Mouse (Mus musculus): ENCODE data around the gene Letm1.

Letm1 gene

DNA sequence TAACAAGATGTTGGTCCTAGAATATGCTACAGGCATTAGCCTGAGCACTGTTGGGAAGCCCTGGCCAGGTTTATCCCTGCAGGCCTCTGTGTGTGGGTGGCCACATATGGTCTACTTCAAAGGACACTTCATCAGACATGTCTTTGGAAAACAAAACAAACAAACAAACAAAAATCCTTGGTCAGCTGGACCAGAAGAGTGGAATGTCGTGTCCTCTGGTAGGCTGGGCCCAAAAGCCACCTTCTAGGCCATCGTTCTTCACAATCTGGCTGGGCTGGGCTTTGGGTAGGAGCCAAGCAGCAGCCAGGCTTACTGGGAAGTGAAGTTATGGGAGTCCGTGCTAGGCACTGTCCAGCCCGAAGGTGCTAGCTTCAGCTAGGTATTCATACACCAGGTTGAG, 75.5 kb downstream of the Letm1 start:
- DNase-seq (ENCODE audit: inconsistent ontology term) = no peak

- DNase-seq (ENCODE audit: inconsistent ontology term) = no peak
Observed at GRCm38 (mm10) chr5:33706350-33706629, 76.3 kb downstream of the Letm1 start.

DNA sequence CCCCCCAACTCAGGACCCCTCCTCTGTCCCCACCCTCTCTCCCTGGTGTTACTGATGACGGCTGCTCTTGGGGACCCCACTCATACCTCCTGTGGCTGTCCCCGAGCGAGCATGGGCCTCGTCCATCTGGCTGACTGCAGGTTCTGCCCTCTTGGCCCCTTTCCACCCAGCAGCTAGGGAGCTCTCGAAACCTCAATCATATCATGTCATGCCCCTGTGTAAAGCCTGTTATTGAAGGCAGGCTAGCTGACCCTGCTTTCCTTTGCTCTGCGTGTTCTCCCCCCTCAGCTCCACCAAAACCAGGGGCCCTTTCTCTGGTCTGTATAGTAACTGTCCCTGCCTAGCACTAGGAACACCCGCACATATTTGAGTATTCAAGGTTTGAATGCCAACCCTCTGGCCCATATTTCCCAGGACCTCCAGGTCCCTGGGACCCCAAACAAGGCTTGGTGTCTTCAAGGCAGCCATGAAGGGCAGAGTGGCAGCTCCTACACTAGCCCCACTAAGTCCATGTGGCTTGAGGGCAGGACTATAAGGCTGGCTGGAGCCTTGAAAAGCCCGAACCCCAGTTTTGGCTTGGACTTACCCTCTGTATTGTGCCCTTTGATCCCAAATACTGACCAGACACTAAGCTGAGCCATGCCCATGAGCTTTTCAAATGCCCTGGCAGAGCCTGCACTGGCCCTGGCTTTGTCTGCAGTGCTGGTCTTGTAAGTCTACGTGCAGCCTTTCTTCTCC, 76.8 kb downstream of the Letm1 start:
- no peak for DNase-seq (ENCODE audit: inconsistent ontology term)

- peak; percentile 96 for DNase-seq (ENCODE audit: inconsistent ontology term)
Observed at GRCm38 (mm10) chr5:33704945-33705611, 77.5 kb downstream of the Letm1 start.

GRCm38 (mm10) chr5:33703999-33704398, 78.6 kb downstream of the Letm1 start:
- DNase-seq (ENCODE audit: inconsistent ontology term) = no peak

DNA sequence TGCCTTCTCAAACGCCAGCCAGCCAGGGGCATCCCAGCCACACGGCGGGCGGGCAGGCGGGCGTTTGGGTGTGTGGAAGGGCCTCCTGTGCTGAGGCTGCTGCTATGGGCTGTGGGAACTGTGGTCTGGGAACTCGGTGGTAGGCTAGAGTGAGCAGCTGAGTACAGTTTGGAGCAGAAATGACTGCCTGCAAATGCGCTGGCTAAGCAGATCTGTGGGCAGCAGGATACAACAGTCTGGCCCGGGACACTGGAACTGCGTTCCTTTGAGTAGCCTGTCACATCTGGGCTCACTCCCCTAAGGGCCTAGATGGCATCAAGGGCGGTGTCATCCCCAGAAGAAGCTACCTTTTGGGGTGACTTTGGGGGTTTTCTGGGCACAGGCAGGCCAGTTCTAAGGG, 80.8 kb downstream of the Letm1 start:
- no peak for DNase-seq (ENCODE audit: inconsistent ontology term)

DNA sequence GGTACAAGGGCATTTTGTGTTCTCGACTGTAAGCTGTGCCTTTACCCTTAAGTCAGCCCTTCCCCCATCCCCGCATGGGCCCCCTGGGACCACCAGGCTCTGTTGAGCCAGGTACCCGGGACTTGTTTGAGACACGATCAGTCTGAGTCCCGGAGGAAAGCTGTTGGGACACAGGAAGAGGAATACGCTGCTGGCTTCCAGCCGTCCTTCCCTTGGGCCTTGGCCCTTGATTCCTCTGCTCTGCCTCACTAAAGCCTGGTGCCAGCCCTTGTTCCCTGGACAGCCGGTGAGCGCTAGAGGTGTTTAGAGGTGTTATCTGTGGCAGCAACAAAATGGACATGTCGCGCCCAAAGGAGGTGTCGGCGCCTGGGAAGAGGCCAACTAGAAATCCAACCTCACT, 82.6 kb downstream of the Letm1 start:
- DNase-seq (ENCODE audit: inconsistent ontology term) = no peak

DNA sequence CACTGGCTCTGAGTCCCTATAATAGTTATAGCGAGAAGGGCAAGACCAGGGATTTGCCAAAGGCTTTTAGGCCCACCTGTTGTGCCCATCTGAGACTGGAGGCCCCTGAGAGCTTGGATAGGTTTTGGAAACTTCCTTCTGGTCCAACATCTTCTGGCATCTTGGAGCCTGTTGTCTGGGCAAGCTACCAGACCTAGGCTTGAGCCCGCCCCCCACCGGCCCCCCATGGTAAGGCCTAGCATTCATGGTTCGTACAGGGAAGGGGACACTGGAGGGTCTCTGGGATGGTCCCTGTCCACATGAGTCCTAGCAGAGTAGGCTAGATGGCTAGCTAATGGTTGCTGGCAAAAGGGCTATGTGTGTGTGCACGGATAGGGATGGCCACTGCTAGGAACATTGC, 83.9 kb downstream of the Letm1 start:
- DNase-seq (ENCODE audit: inconsistent ontology term) = no peak

DNA sequence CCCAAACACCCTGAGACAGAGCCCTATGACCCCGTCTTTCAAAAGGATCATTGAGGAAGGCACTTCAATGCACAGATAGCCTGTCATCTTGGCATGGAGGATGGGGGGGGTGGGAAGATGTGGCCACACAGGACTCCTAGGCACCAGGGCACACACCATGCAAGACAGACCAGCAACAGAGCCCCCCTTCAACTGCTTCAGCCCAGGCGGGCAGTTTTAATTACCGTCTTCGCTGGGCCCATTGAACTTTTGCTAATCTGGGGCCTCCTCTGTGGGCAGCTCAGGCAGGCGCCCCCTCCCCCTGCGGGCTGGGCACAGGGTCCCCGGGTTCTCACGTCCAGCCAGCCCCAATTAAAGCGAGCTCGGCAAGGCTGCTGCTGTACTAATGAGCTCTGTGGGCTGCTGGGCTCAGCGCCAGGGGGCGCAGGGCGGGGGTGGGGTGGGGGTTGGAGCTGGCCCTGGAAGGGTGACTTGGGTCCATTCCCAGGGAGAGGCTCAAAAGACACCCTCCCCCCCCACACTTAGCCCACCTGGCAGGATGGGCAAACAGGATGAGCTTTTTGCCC, 84.6 kb downstream of the Letm1 start:
- peak; percentile 89 for DNase-seq (ENCODE audit: inconsistent ontology term)

GRCm38 (mm10) chr5:33697534-33697933, 85.1 kb downstream of the Letm1 start:
- no peak for DNase-seq (ENCODE audit: inconsistent ontology term)

- no peak for DNase-seq (ENCODE audit: inconsistent ontology term)
Observed at GRCm38 (mm10) chr5:33696430-33696829, 86.2 kb downstream of the Letm1 start.

- DNase-seq (ENCODE audit: inconsistent ontology term) = no peak
Observed at GRCm38 (mm10) chr5:33695718-33696121, 86.9 kb downstream of the Letm1 start.

DNA sequence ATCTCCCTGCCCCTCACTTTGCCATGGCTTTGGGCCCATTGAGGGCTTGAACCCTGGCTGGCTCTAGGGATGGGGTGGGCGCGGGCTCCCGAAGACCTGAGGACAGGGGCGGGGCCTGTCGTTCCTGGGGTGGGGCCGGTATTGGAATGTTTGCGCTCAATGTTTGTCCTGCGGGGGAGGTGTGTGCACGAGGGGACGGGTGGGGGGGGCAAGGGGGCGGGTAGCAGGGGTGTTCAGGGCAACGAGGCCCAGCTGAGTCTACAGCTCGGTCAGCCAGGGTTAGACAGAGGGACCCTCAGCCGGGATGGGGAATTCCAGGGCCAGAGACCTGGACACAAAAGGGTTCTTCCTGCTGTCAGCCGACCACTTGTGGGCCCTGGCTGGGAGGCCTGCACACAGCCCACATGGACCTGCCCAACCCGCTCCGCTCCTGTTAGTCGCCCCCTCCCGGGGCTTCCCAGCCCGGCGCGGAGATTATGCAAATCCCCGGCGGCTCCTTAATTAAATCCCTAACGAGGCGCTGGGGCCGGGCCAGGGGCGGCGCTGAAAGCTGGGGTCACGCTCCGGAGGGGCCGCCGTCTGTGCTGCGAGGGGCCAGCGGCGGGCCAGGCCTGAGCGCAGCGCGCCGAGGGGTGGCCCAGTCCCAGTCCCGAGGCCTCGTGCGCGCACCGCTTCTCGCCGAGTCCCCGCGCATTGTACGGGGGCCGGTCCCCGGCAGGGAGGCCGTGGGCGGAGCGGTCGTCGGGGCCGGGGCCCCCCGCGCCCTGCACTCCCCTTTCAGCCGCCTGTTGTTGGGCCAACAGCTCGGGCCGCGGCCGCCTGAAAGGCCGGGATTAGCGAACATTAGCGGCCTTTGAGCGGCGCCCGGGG, 87.5 kb downstream of the Letm1 start:
- DNase-seq (ENCODE audit: inconsistent ontology term) = peak; percentile 75

GRCm38 (mm10) chr5:33694461-33694847, 88.2 kb downstream of the Letm1 start:
- no peak for DNase-seq (ENCODE audit: inconsistent ontology term)

GRCm38 (mm10) chr5:33692393-33692792, 90.2 kb downstream of the Letm1 start:
- DNase-seq (ENCODE audit: inconsistent ontology term) = no peak

DNA sequence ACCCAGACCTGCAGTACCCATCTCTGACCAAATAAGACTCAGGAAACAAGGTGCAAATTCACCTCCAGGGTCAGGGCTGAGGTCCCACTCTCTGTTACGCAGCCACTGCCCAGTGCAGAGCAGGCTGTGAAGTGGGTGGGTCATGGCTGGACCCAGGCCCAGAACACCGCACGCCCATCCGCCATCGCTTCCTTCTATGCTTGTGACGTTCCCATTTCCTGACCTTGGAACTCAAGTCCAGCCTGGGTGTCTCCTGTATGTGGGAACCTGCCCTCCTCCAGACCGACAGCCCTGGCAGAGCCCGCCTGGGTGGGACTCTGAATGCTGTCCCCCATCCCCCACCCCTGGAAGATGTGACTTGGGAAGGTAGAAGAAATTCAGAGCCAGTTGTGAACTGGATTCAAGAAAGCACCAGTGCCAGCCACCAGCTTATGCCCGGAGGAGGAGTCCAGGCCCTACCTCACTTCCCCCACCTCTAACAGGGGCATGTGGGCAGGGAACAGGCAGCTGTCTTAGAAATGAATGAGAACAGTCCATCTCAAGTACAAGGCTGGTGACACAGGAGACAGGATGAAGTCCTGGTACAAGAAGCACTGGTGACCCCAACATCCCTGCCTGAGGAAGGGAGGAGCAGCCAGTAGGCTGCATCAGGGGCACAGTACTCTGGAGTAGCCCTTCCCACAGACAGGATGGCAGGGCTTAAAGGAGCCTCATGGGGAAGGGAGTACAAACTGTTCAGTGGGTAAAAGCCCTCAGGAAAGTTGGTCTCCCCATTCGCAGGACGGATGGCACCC, 92.6 kb downstream of the Letm1 start:
- no peak for DNase-seq (ENCODE audit: inconsistent ontology term)
